In the genomic region with DNA sequence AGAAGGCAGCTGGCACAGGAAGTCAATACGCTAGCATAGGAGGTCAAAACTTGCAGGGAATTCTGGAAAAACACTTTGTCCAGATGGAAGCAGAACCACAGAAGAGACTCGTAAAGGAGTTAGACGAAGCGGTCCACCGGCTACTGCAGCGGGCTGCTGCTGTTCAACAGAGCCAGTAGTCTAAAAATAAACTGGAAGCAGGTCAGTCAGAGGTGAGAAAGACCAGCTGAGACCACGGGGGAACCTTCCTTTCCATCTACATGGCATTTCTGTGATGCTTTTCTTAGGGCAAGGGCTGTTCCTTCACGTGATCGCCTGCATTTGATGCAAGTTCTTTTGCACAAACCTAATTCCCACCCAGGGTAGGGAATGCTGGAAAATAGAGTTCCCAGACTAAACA, we compare ENCODE assay signal across 20 mouse cellular contexts. TPM values are rescaled to one million over a fixed set of nuclear protein-coding genes. Genes with fewer than 3 reads are reported as not detected.
DNase-seq lines count a peak whose midpoint lies in the region; ATAC-seq and TF ChIP-seq lines count a peak whose summit lies in the region.
"Had no signal": no experiment of that assay in that cellular context is flagged by ENCODE, and none has a peak within 500 bp of the region (broad histone marks: within the 10 kb centered on the region; RNA-seq: fewer than 3 reads in every experiment).

No protein-coding gene starts in this region.

- H3K27ac ChIP-seq in heart, embryonic 14.5 days (replicated peaks in 1 of 2; ENCODE audit: control insufficient read depth in 1 of 2, insufficient read depth in 1 of 2, low read depth in 2 of 2, low read length in 2 of 2), result peak overlapping the region; percentile 72 to 74
- H3K27ac ChIP-seq in heart, adult 2 months, result no peak overlapping the region
- H3K27ac ChIP-seq in midbrain, embryonic 15.5 days, result peak overlapping the region; percentile 26; the same call in 1 of the 2 replicates
- no peak overlapping the region for H3K27ac ChIP-seq in midbrain, embryonic 10.5 days (replicated peaks)
- peak overlapping the region; percentile 58 for H3K27ac ChIP-seq in hindbrain, embryonic 13.5 days
- 0 out of 2 replicates have a peak overlapping the region, but pooled peaks have one; percentile 19 for H3K27ac ChIP-seq in neural tube, embryonic 15.5 days (replicated peaks)
- H3K27ac ChIP-seq: stomach, embryonic 15.5 days had no signal

- peaks cover 2% of the 10 kb centered on the region for H3K27me3 ChIP-seq in heart, embryonic 14.5 days (ENCODE audit: control insufficient read depth, insufficient read depth, low read length)
- no peaks in the 10 kb centered on the region for H3K27me3 ChIP-seq in heart, adult 2 months (ENCODE audit: control insufficient read depth, insufficient read depth, low read length)
- no peaks in the 10 kb centered on the region for H3K27me3 ChIP-seq in midbrain, embryonic 15.5 days (replicated peaks)
- H3K27me3 ChIP-seq in midbrain, embryonic 10.5 days (ENCODE audit: low read depth, poor library complexity, severe bottlenecking), result peaks cover 7% of the 10 kb centered on the region
- H3K27me3 ChIP-seq in hindbrain, embryonic 13.5 days, result no peaks in the 10 kb centered on the region
- H3K27me3 ChIP-seq in neural tube, embryonic 15.5 days (replicated peaks), result no peaks in the 10 kb centered on the region
- H3K27me3 ChIP-seq: stomach, embryonic 15.5 days had no signal

- H3K4me1 ChIP-seq in heart, embryonic 14.5 days (ENCODE audit: control insufficient read depth in 2 of 2, insufficient read depth in 2 of 2, low read length in 2 of 2), result peaks cover 7 to 17% of the 10 kb centered on the region in 2 experiments; a peak in 2 of 4 replicates
- peaks cover 2% of the 10 kb centered on the region for H3K4me1 ChIP-seq in heart, adult 2 months (ENCODE audit: control insufficient read depth, insufficient read depth, low read length)
- H3K4me1 ChIP-seq in midbrain, embryonic 15.5 days, result peaks cover 27% of the 10 kb centered on the region
- peaks cover 21% of the 10 kb centered on the region for H3K4me1 ChIP-seq in midbrain, embryonic 10.5 days
- H3K4me1 ChIP-seq in hindbrain, embryonic 13.5 days (replicated peaks), result peaks cover 33% of the 10 kb centered on the region
- peaks cover 33% of the 10 kb centered on the region for H3K4me1 ChIP-seq in neural tube, embryonic 15.5 days

- no peaks in the 10 kb centered on the region for H3K36me3 ChIP-seq in heart, embryonic 14.5 days (ENCODE audit: control insufficient read depth, insufficient read depth, low read length)
- no peaks in the 10 kb centered on the region; the same call in none of the 2 replicates for H3K36me3 ChIP-seq in heart, adult 2 months (ENCODE audit: control insufficient read depth, insufficient read depth, low read length)
- no peaks in the 10 kb centered on the region for H3K36me3 ChIP-seq in midbrain, embryonic 15.5 days (replicated peaks)
- no peaks in the 10 kb centered on the region for H3K36me3 ChIP-seq in midbrain, embryonic 10.5 days
- no peaks in the 10 kb centered on the region for H3K36me3 ChIP-seq in hindbrain, embryonic 13.5 days
- no peaks in the 10 kb centered on the region for H3K36me3 ChIP-seq in neural tube, embryonic 15.5 days
- H3K36me3 ChIP-seq: stomach, embryonic 15.5 days had no signal

- TF ChIP-seq EP300 in heart, adult 2 months (IDR thresholded peaks at IDR 0.05; ENCODE audit: insufficient read depth, low read depth, low read length), result no peak

- no peak for TF ChIP-seq POLR2A in heart, adult 2 months (IDR thresholded peaks at IDR 0.05; ENCODE audit: insufficient read depth, low read depth, low read length)

- peak overlapping the region; percentile 19 for H3K4me2 ChIP-seq in heart, embryonic 14.5 days (ENCODE audit: low read length)
- H3K4me2 ChIP-seq in midbrain, embryonic 15.5 days, result no peak overlapping the region
- no peak overlapping the region for H3K4me2 ChIP-seq in hindbrain, embryonic 13.5 days
- no peak overlapping the region for H3K4me2 ChIP-seq in neural tube, embryonic 15.5 days
- H3K4me2 ChIP-seq: stomach, embryonic 15.5 days had no signal

- no peak overlapping the region for H3K9ac ChIP-seq in heart, embryonic 14.5 days (ENCODE audit: low read length)
- no peak overlapping the region for H3K9ac ChIP-seq in heart, adult 2 months (ENCODE audit: low read depth, low read length)
- no peak overlapping the region for H3K9ac ChIP-seq in midbrain, embryonic 15.5 days
- H3K9ac ChIP-seq in hindbrain, embryonic 13.5 days, result no peak overlapping the region
- no peak overlapping the region for H3K9ac ChIP-seq in neural tube, embryonic 15.5 days (replicated peaks)
- H3K9ac ChIP-seq: liver, postnatal 0 days; stomach, embryonic 15.5 days had no signal

- H3K4me3 ChIP-seq in heart, embryonic 14.5 days (ENCODE audit: control insufficient read depth in 1 of 2, insufficient read depth in 1 of 2, low read depth in 1 of 2, low read length in 2 of 2), result no peak overlapping the region
- no peak overlapping the region for H3K4me3 ChIP-seq in heart, adult 2 months
- no peak overlapping the region for H3K4me3 ChIP-seq in midbrain, embryonic 15.5 days
- no peak overlapping the region for H3K4me3 ChIP-seq in midbrain, embryonic 10.5 days
- no peak overlapping the region for H3K4me3 ChIP-seq in hindbrain, embryonic 13.5 days
- H3K4me3 ChIP-seq in neural tube, embryonic 15.5 days (replicated peaks), result no peak overlapping the region
- H3K4me3 ChIP-seq: megakaryocyte, embryonic 14.5 days; stomach, embryonic 15.5 days had no signal

- intact Hi-C loops in heart, adult 2 months (cut with DNase I), result no loop called here

- 21% methylated on average over 9 of the region's 9 CpGs for WGBS in heart, embryonic 14.5 days
- WGBS in heart, adult 2 months, result 25% methylated on average over 9 of the region's 9 CpGs
- 74% methylated on average over 9 of the region's 9 CpGs for WGBS in midbrain, embryonic 15.5 days
- WGBS in midbrain, embryonic 10.5 days, result 86% methylated on average over 9 of the region's 9 CpGs
- 70% methylated on average over 9 of the region's 9 CpGs for whole genome bisulfite sequencing in hindbrain, embryonic 13.5 days
- WGBS in neural tube, embryonic 15.5 days, result 61% methylated on average over 9 of the region's 9 CpGs

- peaks cover 5% of the 10 kb centered on the region; the same call in 1 of the 2 replicates for H3K9me3 ChIP-seq in heart, embryonic 14.5 days (ENCODE audit: control insufficient read depth, low read length)
- no peaks in the 10 kb centered on the region for H3K9me3 ChIP-seq in midbrain, embryonic 15.5 days
- H3K9me3 ChIP-seq in midbrain, embryonic 10.5 days (replicated peaks), result peaks cover 5% of the 10 kb centered on the region; the same call in 1 of the 2 replicates
- H3K9me3 ChIP-seq in hindbrain, embryonic 13.5 days, result peaks cover 4% of the 10 kb centered on the region; the same call in 1 of the 2 replicates
- H3K9me3 ChIP-seq in neural tube, embryonic 15.5 days (replicated peaks), result no peaks in the 10 kb centered on the region
- H3K9me3 ChIP-seq: stomach, embryonic 15.5 days had no signal

- DNase-seq in heart, adult 2 months, result no peak
- DNase-seq in midbrain, embryonic 10.5 days (ENCODE audit: low spot score), result no peak
- DNase-seq in urinary bladder, postnatal 10 days (ENCODE audit: low spot score), result no peak
- DNase-seq: cerebellum, postnatal 14 days; gastrocnemius, postnatal 25 days; kidney, adult 8-10 months; kidney, postnatal 25 days; layer of hippocampus, adult 9-11 months; liver; liver, postnatal 0 days; lung, postnatal 14 days; spleen, adult 18-20 months; thymus, adult 2 months had no signal

- H3K79me2 ChIP-seq in heart, adult 2 months (replicated peaks; ENCODE audit: control insufficient read depth, insufficient read depth, low read length), result no peaks in the 10 kb centered on the region

- no peak for ATAC-seq in heart, embryonic 14.5 days (ENCODE audit: insufficient number of reproducible peaks, insufficient read depth, low FRiP score, low read depth)
- ATAC-seq in midbrain, embryonic 15.5 days (replicated peaks), result no peak
- ATAC-seq in hindbrain, embryonic 13.5 days (ENCODE audit: low FRiP score), result no peak
- ATAC-seq in neural tube, embryonic 15.5 days (ENCODE audit: low FRiP score), result no peak
- ATAC-seq: inflammation-experienced regulatory T-cells, adult 6 months; liver, postnatal 0 days had no signal

- TF ChIP-seq CTCF in heart, adult 2 months (IDR thresholded peaks at IDR 0.05), result no peak

RNA-seq across cellular contexts. Expression of a gene that starts 23.6 kb away (rescaled TPM):
- 0.65 and 1.5 TPM in 2 replicates for polyA plus RNA-seq in heart, embryonic 14.5 days (2014; fragmentation: Nextera tagmentation; extraction: Ambion mirVana)
- 1 to 10 TPM in 1 of 2 experiments, under 1 TPM in 1; 0.70 to 2.0 TPM for total RNA-seq in heart, adult 2 months (2021)
- polyA plus RNA-seq in heart, adult 2 months (2012; rRNA removed), result 0.91 and 0.96 TPM in 2 replicates
- 156 and 169 TPM in 2 replicates for polyA plus RNA-seq in midbrain, embryonic 15.5 days (2015; fragmentation: Nextera tagmentation; extraction: Ambion mirVana)
- polyA plus RNA-seq in midbrain, embryonic 10.5 days (2016; fragmentation: Nextera tagmentation; extraction: Ambion mirVana), result 5.4 and 11.7 TPM in 2 replicates
- 101 and 111 TPM in 2 replicates for polyA plus RNA-seq in hindbrain, embryonic 13.5 days (2015; fragmentation: Nextera tagmentation; extraction: Ambion mirVana)
- 121 and 137 TPM in 2 replicates for polyA plus RNA-seq in neural tube, embryonic 15.5 days (2015; fragmentation: Nextera tagmentation; extraction: Ambion mirVana)
- polyA plus RNA-seq: inflammation-experienced regulatory T-cells, adult 6 months had no signal

RNA-seq across cellular contexts. Expression of a gene that starts 53.4 kb away (rescaled TPM):
- polyA plus RNA-seq in heart, embryonic 14.5 days (2014; fragmentation: Nextera tagmentation; extraction: Ambion mirVana), result 3.3 TPM in 2 replicates
- total RNA-seq in heart, adult 2 months (2021), result 1 to 10 TPM; 2.7 to 2.8 TPM
- 1.2 and 1.8 TPM in 2 replicates for polyA plus RNA-seq in heart, adult 2 months (2012; rRNA removed)
- 13.1 and 13.7 TPM in 2 replicates for polyA plus RNA-seq in midbrain, embryonic 15.5 days (2015; fragmentation: Nextera tagmentation; extraction: Ambion mirVana)
- 7.0 and 7.1 TPM in 2 replicates for polyA plus RNA-seq in midbrain, embryonic 10.5 days (2016; fragmentation: Nextera tagmentation; extraction: Ambion mirVana)
- polyA plus RNA-seq in hindbrain, embryonic 13.5 days (2015; fragmentation: Nextera tagmentation; extraction: Ambion mirVana), result 8.5 and 9.5 TPM in 2 replicates
- 10.2 and 11.0 TPM in 2 replicates for polyA plus RNA-seq in neural tube, embryonic 15.5 days (2015; fragmentation: Nextera tagmentation; extraction: Ambion mirVana)

Comparison
In these comparisons a context has a peak if more than half of its experiments do, and no peak if none do; other contexts are left out.
1. H3K27ac ChIP-seq: peak in heart, embryonic 14.5 days (2 of 2), midbrain, embryonic 15.5 days (single experiment), hindbrain, embryonic 13.5 days (single experiment) and neural tube, embryonic 15.5 days (single experiment); none in heart, adult 2 months (single experiment) and midbrain, embryonic 10.5 days (single experiment).